Mouse (Mus musculus): ENCODE measurements around the gene Snhg11.

DNA sequence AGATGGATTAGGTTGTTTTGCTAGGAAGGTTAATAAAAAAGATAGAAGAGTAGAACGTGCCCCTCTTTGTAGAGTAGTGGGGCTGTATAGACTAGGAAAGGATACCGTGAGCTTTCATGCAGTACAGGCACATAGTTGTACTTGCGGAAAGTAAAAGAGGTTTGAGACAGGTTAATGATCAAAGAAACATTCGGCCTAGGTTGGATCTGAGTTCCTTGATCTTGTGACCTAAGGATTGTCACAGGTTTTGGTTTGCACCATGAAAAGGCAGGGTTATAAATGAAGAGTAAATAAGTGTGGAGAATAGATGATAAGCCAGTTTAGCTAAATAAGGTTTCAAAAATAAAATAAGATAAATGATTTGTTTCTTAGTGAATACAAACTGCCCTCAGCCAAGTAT, 11.3 kb upstream of the Snhg11 start:
- TF ChIP-seq POLR2A (IDR thresholded peaks at IDR 0.05; ENCODE audit: insufficient read depth, low read length) (no peak), EP300 (IDR thresholded peaks at IDR 0.05; ENCODE audit: insufficient read depth, low read depth, low read length) (no peak)
